Mouse (Mus musculus): ENCODE results near the gene Adamts16. TPM values are rescaled to one million over a fixed set of nuclear protein-coding genes. Genes with fewer than 3 reads are reported as not detected.

Adamts16 gene
- polyA plus RNA-seq, 1 experiment from 2014 or later, result 0.65 TPM

GRCm38 (mm10) chr13:70746294-70747008, 95.2 kb downstream of the Adamts16 start:
- H3K9me3 ChIP-seq, result no peaks in the 10 kb centered on the region
- H3K4me3 ChIP-seq, result no peak overlapping the region
- no peak for ATAC-seq (replicated peaks)
- H3K9ac ChIP-seq (replicated peaks), result no peak overlapping the region
- H3K27me3 ChIP-seq, result no peaks in the 10 kb centered on the region
- no peaks in the 10 kb centered on the region for H3K36me3 ChIP-seq
- no peak overlapping the region for H3K27ac ChIP-seq (replicated peaks)
- no peaks in the 10 kb centered on the region for H3K4me1 ChIP-seq
- WGBS, result 80% methylated on average over 14 of the region's 14 CpGs
- no peak overlapping the region for H3K4me2 ChIP-seq (replicated peaks)

- H3K4me2 ChIP-seq (replicated peaks), result no peak overlapping the region
- H3K27me3 ChIP-seq, result no peaks in the 10 kb centered on the region
- no peak for ATAC-seq (replicated peaks)
- no peak overlapping the region for H3K27ac ChIP-seq (replicated peaks)
- no peak overlapping the region for H3K4me3 ChIP-seq
- no peaks in the 10 kb centered on the region for H3K9me3 ChIP-seq
- no peaks in the 10 kb centered on the region for H3K36me3 ChIP-seq
- H3K9ac ChIP-seq (replicated peaks), result no peak overlapping the region
- no peaks in the 10 kb centered on the region for H3K4me1 ChIP-seq
- 83% methylated on average over 5 of the region's 5 CpGs for WGBS
These were observed 97.1 kb downstream of the Adamts16 start for GRCm38 (mm10) chr13:70744416-70745038.

- Histone ChIP-seq H3K4me3 (no peak overlapping the region), H3K36me3 (no peaks in the 10 kb centered on the region), H3K9me3 (no peaks in the 10 kb centered on the region), H3K9ac (replicated peaks) (no peak overlapping the region), H3K27ac (replicated peaks) (no peak overlapping the region), H3K4me1 (no peaks in the 10 kb centered on the region), H3K4me2 (replicated peaks) (no peak overlapping the region), H3K27me3 (no peaks in the 10 kb centered on the region)
- no peak for ATAC-seq (replicated peaks)
- WGBS, result 63% methylated on average over 4 of the region's 4 CpGs
These were observed 98.9 kb downstream of the Adamts16 start for GRCm38 (mm10) chr13:70742693-70743092.

DNA sequence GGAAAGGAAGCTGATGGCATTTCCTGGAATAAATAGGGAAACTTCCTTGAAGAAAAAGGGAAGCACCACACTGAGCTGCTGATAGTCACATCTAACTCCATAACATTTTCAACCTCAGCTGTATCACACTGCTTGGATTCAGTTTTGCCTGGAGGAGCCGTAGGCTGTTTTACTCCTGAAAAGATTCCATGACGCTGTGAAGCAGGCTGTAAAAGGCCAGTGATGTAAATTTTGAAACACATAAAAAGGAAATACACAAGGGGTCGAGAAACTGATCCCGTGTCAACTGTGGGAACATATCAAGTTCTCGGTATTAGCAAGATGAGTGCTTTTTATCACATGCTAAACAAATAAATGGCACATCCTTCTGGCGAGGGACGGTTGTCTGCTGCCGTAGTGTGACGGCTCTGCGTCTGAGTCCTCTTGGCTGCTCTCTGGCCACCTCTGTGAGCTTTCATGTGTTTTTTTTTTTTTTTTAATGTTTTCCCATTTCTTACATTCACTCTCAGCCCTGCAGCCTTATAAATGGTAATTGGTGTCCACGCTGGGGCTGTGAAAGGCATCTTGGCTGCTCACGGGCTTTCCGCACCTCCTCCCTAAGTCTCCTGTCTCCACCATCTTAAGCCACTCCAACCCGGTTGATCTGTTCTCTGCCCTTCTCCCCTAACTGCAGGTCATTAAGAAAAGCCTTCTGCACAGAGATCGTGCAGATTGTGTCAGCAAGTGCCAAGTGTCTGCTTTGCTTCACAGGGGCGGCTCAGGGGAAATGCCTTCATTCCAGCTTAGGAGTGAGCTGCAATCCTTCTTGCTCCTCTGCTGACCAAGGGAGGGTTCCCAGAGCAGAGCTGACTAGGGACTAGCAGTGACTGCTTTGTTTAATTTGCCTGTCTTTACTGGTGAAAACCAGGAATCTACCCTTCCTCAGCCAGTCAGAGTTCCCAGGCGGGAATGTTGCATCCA, 101.0 kb downstream of the Adamts16 start:
- Histone ChIP-seq H3K9ac (replicated peaks) (no peak overlapping the region), H3K4me2 (replicated peaks) (no peak overlapping the region), H3K27ac (replicated peaks) (no peak overlapping the region), H3K36me3 (no peaks in the 10 kb centered on the region), H3K4me3 (no peak overlapping the region), H3K4me1 (peaks cover 9% of the 10 kb centered on the region), H3K27me3 (no peaks in the 10 kb centered on the region), H3K9me3 (no peaks in the 10 kb centered on the region)
- ATAC-seq (replicated peaks), result no peak
- 66% methylated on average over 17 of the region's 17 CpGs for WGBS

DNA sequence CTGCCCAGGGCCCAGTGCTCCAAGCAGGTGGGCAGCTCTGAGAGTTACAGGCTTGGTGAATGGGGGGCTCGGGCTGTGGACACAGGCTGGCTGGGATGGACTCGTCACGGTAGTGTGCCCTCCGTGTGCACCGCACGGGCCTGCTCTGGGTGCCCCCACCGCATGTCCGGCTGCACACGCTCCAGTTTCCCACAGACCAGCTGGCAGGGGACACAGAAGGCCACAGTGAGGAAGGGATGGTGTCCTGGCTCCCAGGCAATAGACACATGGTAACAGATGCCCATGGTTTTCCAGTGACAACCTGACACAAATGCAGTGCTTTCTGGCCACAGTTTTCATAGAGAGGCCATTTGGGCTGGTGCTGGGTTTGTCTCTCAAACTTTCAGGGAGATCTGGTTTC, 102.8 kb downstream of the Adamts16 start:
- Histone ChIP-seq H3K27ac (replicated peaks) (no peak overlapping the region), H3K9ac (replicated peaks) (no peak overlapping the region), H3K4me2 (replicated peaks) (no peak overlapping the region), H3K4me3 (no peak overlapping the region), H3K4me1 (peaks cover 9% of the 10 kb centered on the region), H3K27me3 (no peaks in the 10 kb centered on the region), H3K9me3 (no peaks in the 10 kb centered on the region), H3K36me3 (no peaks in the 10 kb centered on the region)
- WGBS, result 92% methylated on average over 9 of the region's 9 CpGs
- ATAC-seq (replicated peaks), result peak; percentile 39; the same call in 1 of the 2 replicates

DNA sequence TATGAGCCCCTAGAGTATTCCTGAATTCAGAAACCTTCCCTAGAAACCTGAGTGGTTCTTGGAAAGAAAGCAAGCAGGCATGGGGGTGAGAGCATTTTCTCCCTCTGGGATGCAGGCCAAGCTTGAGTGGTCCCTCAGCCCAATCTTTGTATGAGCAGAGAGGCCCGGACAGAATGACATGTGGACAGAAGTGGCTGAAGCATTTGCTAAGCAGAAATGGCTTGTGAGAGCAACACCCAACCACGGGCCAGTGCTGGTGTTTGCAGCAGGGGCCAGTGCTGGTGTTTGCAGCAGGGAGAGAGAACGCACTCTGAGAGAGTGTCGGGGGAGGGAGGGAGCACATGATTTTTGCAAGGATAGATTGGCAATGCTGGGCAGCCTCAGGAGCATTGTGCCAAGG, 105.2 kb downstream of the Adamts16 start:
- H3K4me3 ChIP-seq, result no peak overlapping the region
- H3K9me3 ChIP-seq, result no peaks in the 10 kb centered on the region
- 50% methylated on average over 4 of the region's 4 CpGs for WGBS
- no peak overlapping the region for H3K9ac ChIP-seq (replicated peaks)
- no peaks in the 10 kb centered on the region for H3K36me3 ChIP-seq
- no peak overlapping the region for H3K27ac ChIP-seq (replicated peaks)
- no peak for ATAC-seq (replicated peaks)
- H3K4me2 ChIP-seq (replicated peaks), result no peak overlapping the region
- H3K4me1 ChIP-seq, result peaks cover 9% of the 10 kb centered on the region
- H3K27me3 ChIP-seq, result no peaks in the 10 kb centered on the region

GRCm38 (mm10) chr13:70734640-70735039, 107.0 kb downstream of the Adamts16 start:
- Histone ChIP-seq H3K4me3 (no peak overlapping the region), H3K9me3 (no peaks in the 10 kb centered on the region), H3K4me1 (peaks cover 9% of the 10 kb centered on the region), H3K9ac (replicated peaks) (no peak overlapping the region), H3K36me3 (no peaks in the 10 kb centered on the region), H3K27ac (replicated peaks) (no peak overlapping the region), H3K27me3 (no peaks in the 10 kb centered on the region), H3K4me2 (replicated peaks) (no peak overlapping the region)
- ATAC-seq (replicated peaks), result no peak
- WGBS, result 86% methylated on average over 5 of the region's 5 CpGs

DNA sequence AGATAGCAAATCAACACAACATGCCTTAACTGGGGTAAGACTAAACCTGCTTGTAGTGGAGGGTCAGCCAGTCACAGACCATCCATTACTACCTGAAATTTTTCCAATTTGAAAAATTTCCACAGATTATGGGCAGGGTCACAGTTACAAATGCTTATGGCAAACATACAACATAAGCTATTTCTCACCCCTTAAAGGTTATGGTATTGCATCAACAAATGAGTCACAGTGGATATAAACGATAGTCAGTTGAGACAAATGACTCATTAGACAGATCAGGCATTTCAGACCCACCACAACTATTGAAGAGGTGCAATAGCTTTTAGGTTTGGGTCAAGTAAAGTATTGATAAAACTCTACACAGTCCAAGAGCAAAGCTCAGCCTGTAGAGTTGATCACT, 107.7 kb downstream of the Adamts16 start:
- H3K9me3 ChIP-seq, result no peaks in the 10 kb centered on the region
- H3K4me3 ChIP-seq, result no peak overlapping the region
- H3K4me1 ChIP-seq, result peaks cover 9% of the 10 kb centered on the region
- H3K9ac ChIP-seq (replicated peaks), result no peak overlapping the region
- 93% methylated on average over 1 of the region's 1 CpGs for WGBS
- no peak overlapping the region for H3K4me2 ChIP-seq (replicated peaks)
- no peak for ATAC-seq (replicated peaks)
- no peaks in the 10 kb centered on the region for H3K27me3 ChIP-seq
- no peak overlapping the region for H3K27ac ChIP-seq (replicated peaks)
- H3K36me3 ChIP-seq, result no peaks in the 10 kb centered on the region

DNA sequence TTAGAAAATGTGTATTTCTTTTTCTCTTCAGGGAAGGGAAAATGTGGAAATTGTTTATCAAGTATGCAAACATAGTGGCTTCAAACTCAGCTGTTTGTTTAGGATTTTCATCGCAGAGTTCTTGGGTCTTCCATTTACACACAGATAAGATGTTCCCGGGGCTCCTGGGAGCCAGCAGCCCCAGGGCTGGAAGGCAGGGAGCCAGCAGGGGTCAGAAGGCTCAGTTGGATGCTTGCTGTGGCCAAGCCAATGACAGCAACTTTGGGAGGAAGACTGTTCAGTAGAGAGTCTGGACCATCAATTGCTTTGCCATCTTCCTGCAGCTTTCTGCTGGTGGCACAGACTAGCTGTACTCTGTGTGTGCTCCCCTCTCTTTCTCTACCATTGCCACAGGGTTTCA, 108.4 kb downstream of the Adamts16 start:
- Histone ChIP-seq H3K36me3 (no peaks in the 10 kb centered on the region), H3K4me3 (no peak overlapping the region), H3K27me3 (no peaks in the 10 kb centered on the region), H3K9ac (replicated peaks) (no peak overlapping the region), H3K9me3 (no peaks in the 10 kb centered on the region), H3K27ac (replicated peaks) (no peak overlapping the region), H3K4me2 (replicated peaks) (no peak overlapping the region), H3K4me1 (peaks cover 9% of the 10 kb centered on the region)
- 83% methylated on average over 2 of the region's 2 CpGs for WGBS
- no peak for ATAC-seq (replicated peaks)

DNA sequence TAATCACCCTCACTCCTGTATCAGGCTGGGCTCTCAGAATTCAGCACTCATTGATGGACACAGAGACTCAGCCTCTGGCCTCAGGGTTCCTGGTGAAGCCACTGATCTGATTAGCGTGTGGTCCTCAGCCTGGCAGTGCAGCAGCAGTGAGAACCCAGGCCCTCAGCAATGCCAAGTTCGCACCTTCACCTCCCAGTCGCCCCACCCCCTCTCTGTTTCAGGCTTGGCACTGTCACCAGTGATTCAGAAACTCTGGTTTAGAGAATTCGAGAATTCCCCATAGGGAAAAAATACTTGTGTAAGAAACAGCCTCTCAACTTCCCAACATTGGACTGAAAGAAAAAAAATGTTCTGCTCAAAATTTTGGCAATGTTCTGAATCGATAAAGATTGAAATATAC, 108.8 kb downstream of the Adamts16 start:
- no peaks in the 10 kb centered on the region for H3K9me3 ChIP-seq
- no peak overlapping the region for H3K4me3 ChIP-seq
- H3K9ac ChIP-seq (replicated peaks), result no peak overlapping the region
- H3K27ac ChIP-seq (replicated peaks), result no peak overlapping the region
- H3K27me3 ChIP-seq, result no peaks in the 10 kb centered on the region
- no peak for ATAC-seq (replicated peaks)
- 78% methylated on average over 5 of the region's 5 CpGs for WGBS
- no peak overlapping the region for H3K4me2 ChIP-seq (replicated peaks)
- H3K4me1 ChIP-seq, result peaks cover 9% of the 10 kb centered on the region
- H3K36me3 ChIP-seq, result no peaks in the 10 kb centered on the region

DNA sequence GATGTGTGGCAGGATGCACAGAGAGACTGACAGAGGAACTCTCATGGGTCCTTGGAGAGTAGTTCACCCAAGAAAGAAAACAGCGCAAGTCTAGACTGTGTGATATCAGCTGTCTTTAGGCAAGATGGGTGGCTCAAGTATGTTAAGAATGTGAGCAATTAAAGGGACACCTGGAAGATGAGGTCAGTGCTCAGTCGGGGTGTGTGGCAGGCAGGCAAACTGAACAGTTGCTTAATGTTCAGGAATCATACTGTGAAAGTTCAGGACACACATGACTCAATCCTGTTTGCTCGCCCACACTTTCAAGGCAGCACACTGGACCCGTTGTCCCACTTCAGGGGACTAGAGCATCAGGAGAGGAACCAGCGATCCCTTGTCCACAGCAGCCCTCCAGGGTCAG, 110.3 kb downstream of the Adamts16 start:
- WGBS, result 70% methylated on average over 5 of the region's 5 CpGs
- Histone ChIP-seq H3K4me3 (no peak overlapping the region), H3K27me3 (no peaks in the 10 kb centered on the region), H3K27ac (replicated peaks) (no peak overlapping the region), H3K36me3 (no peaks in the 10 kb centered on the region), H3K4me2 (replicated peaks) (no peak overlapping the region), H3K9ac (replicated peaks) (no peak overlapping the region), H3K4me1 (peaks cover 3% of the 10 kb centered on the region; the same call in 1 of the 2 replicates), H3K9me3 (no peaks in the 10 kb centered on the region)
- no peak for ATAC-seq (replicated peaks)

DNA sequence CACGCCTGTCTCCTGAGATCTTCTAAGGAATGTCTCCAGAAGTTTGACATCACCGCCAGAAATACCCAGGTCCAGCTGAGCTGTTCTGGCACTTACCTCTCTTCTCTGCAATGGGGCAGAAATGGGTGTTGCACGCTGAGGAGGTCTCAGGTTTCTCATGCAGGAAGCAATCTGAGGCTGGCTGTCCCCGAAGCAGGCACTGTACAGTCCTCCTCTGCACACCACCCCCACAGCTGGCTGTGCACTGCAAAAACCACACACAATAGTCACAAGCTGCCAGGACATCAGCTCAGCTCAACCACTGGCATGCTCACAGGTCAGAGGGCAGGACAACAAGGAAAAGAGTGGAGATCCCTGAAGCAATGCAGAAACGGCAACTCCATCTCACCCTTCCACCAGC, 111.6 kb downstream of the Adamts16 start:
- WGBS, result 80% methylated on average over 5 of the region's 5 CpGs
- no peaks in the 10 kb centered on the region for H3K36me3 ChIP-seq
- H3K9me3 ChIP-seq, result no peaks in the 10 kb centered on the region
- H3K4me1 ChIP-seq, result no peaks in the 10 kb centered on the region
- H3K27me3 ChIP-seq, result no peaks in the 10 kb centered on the region
- H3K4me3 ChIP-seq, result no peak overlapping the region
- H3K4me2 ChIP-seq (replicated peaks), result no peak overlapping the region
- H3K27ac ChIP-seq (replicated peaks), result no peak overlapping the region
- H3K9ac ChIP-seq (replicated peaks), result no peak overlapping the region
- ATAC-seq (replicated peaks), result no peak
